ENCODE assay signal across 27 mouse cellular contexts in genomic region chr11:45885606-45886230, GRCm38 (mm10). TPM values are rescaled to one million over a fixed set of nuclear protein-coding genes. Genes with fewer than 3 reads are reported as not detected.
DNase-seq lines count a peak whose midpoint lies in the region; ATAC-seq lines count a peak whose summit lies in the region.
"Had no signal": no experiment of that assay in that cellular context is flagged by ENCODE, and none has a peak within 500 bp of the region (broad histone marks: within the 10 kb centered on the region; RNA-seq: fewer than 3 reads in every experiment).

No protein-coding gene starts in this region.

- H3K4me3 ChIP-seq in midbrain, embryonic 13.5 days (replicated peaks), result no peak overlapping the region
- no peak overlapping the region for H3K4me3 ChIP-seq in midbrain, embryonic 11.5 days (ENCODE audit: low read depth, low read length)
- H3K4me3 ChIP-seq: embryonic facial prominence, embryonic 10.5 days; embryonic facial prominence, embryonic 15.5 days; forebrain, embryonic 15.5 days; gastrocnemius, adult 2 months; hindbrain, embryonic 10.5 days; hindbrain, embryonic 15.5 days; lung, embryonic 15.5 days; neural tube, embryonic 13.5 days had no signal

- H3K27me3 ChIP-seq in midbrain, embryonic 13.5 days, result no peaks in the 10 kb centered on the region
- no peaks in the 10 kb centered on the region for H3K27me3 ChIP-seq in midbrain, embryonic 11.5 days (ENCODE audit: control insufficient read depth, insufficient read depth, low read length)
- H3K27me3 ChIP-seq: embryonic facial prominence, embryonic 15.5 days; forebrain, embryonic 15.5 days; hindbrain, embryonic 15.5 days; lung, embryonic 15.5 days; neural tube, embryonic 13.5 days had no signal

- no peak overlapping the region for H3K9ac ChIP-seq in midbrain, embryonic 13.5 days (replicated peaks)
- H3K9ac ChIP-seq in midbrain, embryonic 11.5 days (ENCODE audit: low read length), result no peak overlapping the region
- H3K9ac ChIP-seq: embryonic facial prominence, embryonic 15.5 days; forebrain, embryonic 15.5 days; hindbrain, embryonic 15.5 days; lung, embryonic 15.5 days; neural tube, embryonic 13.5 days had no signal

- WGBS in midbrain, embryonic 13.5 days, result 64% methylated on average over 5 of the region's 5 CpGs
- 71% methylated on average over 5 of the region's 5 CpGs for WGBS in midbrain, embryonic 11.5 days

- H3K27ac ChIP-seq in midbrain, embryonic 13.5 days, result peak overlapping the region; percentile 70
- no peak overlapping the region for H3K27ac ChIP-seq in midbrain, embryonic 11.5 days (ENCODE audit: low read depth, low read length)
- H3K27ac ChIP-seq: embryonic facial prominence, embryonic 10.5 days; embryonic facial prominence, embryonic 15.5 days; forebrain, embryonic 15.5 days; gastrocnemius, adult 2 months; hindbrain, embryonic 10.5 days; hindbrain, embryonic 15.5 days; lung, embryonic 15.5 days had no signal

- no peak overlapping the region for H3K4me2 ChIP-seq in midbrain, embryonic 13.5 days (replicated peaks)
- no peak overlapping the region for H3K4me2 ChIP-seq in midbrain, embryonic 11.5 days
- H3K4me2 ChIP-seq: embryonic facial prominence, embryonic 15.5 days; forebrain, embryonic 15.5 days; hindbrain, embryonic 15.5 days; lung, embryonic 15.5 days; neural tube, embryonic 13.5 days had no signal

- H3K9me3 ChIP-seq in midbrain, embryonic 13.5 days, result no peaks in the 10 kb centered on the region
- H3K9me3 ChIP-seq in midbrain, embryonic 11.5 days (ENCODE audit: control insufficient read depth, low read length), result no peaks in the 10 kb centered on the region
- H3K9me3 ChIP-seq: embryonic facial prominence, embryonic 10.5 days; embryonic facial prominence, embryonic 15.5 days; forebrain, embryonic 15.5 days; hindbrain, embryonic 10.5 days; hindbrain, embryonic 15.5 days; lung, embryonic 15.5 days; neural tube, embryonic 13.5 days had no signal

- peaks cover 33% of the 10 kb centered on the region for H3K36me3 ChIP-seq in midbrain, embryonic 13.5 days
- H3K36me3 ChIP-seq in midbrain, embryonic 11.5 days (ENCODE audit: control insufficient read depth, insufficient read depth, low read length), result peaks cover 5% of the 10 kb centered on the region; the same call in 1 of the 2 replicates

- no peak for ATAC-seq in midbrain, embryonic 13.5 days
- ATAC-seq in midbrain, embryonic 11.5 days (ENCODE audit: low FRiP score), result no peak
- ATAC-seq: activated CD4-positive, CD25-positive, alpha-beta regulatory T cell, adult 4 months; forebrain, embryonic 15.5 days; inflammation-experienced regulatory T-cells, adult 6 months had no signal

- peak; percentile 70 for DNase-seq in heart, adult 11 months
- DNase-seq in heart, adult 18-20 months, result no peak
- DNase-seq in midbrain, embryonic 11.5 days (ENCODE audit: low spot score, missing footprints), result no peak
- DNase-seq in R1 (ENCODE audit: low read depth, low spot score), result peak; percentile 61
- no peak for DNase-seq in B cell, adult 2 months
- DNase-seq in left cerebral cortex, adult 11 months (ENCODE audit: low spot score), result no peak
- DNase-seq: adrenal gland, adult 2 months; adrenal gland, postnatal 36 days; cerebellum, adult 2 months; cerebellum, postnatal 25 days; gastrocnemius, adult 2 months; heart, postnatal 14 days; kidney, adult 11 months; kidney, postnatal 14 days; layer of hippocampus, adult 9-11 months; thymus, adult 2 months; thymus, postnatal 36 days had no signal

- peaks cover 35% of the 10 kb centered on the region for H3K4me1 ChIP-seq in midbrain, embryonic 13.5 days (replicated peaks)
- H3K4me1 ChIP-seq in midbrain, embryonic 11.5 days (ENCODE audit: control insufficient read depth, insufficient read depth, low read length), result peaks cover 5% of the 10 kb centered on the region

RNA-seq across cellular contexts. Expression of gene Clint1, which starts 33.9 kb away (rescaled TPM):
- total RNA-seq in heart, adult 18-20 months (2021), result 10 to 100 TPM; 46.7 to 47.9 TPM
- polyA plus RNA-seq in midbrain, embryonic 13.5 days (2015; fragmentation: Nextera tagmentation; extraction: Ambion mirVana), result 48.8 and 49.8 TPM in 2 replicates
- polyA plus RNA-seq in midbrain, embryonic 11.5 days (2014; fragmentation: Nextera tagmentation; extraction: Ambion mirVana), result 60.9 and 63.5 TPM in 2 replicates

RNA-seq across cellular contexts. Expression of gene Lsm11, which starts 59.0 kb away (rescaled TPM):
- 1 to 10 TPM; 3.4 to 4.1 TPM for total RNA-seq in heart, adult 18-20 months (2021)
- 15.7 and 16.9 TPM in 2 replicates for polyA plus RNA-seq in midbrain, embryonic 13.5 days (2015; fragmentation: Nextera tagmentation; extraction: Ambion mirVana)
- 10.8 and 13.0 TPM in 2 replicates for polyA plus RNA-seq in midbrain, embryonic 11.5 days (2014; fragmentation: Nextera tagmentation; extraction: Ambion mirVana)

Comparison
In these comparisons a context has a peak if more than half of its experiments do, and no peak if none do; other contexts are left out.
1. DNase-seq: peak in heart, adult 11 months (single experiment) and R1 (single experiment); none in heart, adult 18-20 months (0 of 2), midbrain, embryonic 11.5 days (single experiment), B cell, adult 2 months (0 of 2) and left cerebral cortex, adult 11 months (single experiment).